Mouse (Mus musculus) bone marrow macrophage, adult 2 months (primary cell): ENCODE results near the gene Txndc9. TPM values are rescaled to one million over a fixed set of nuclear protein-coding genes. Genes with fewer than 3 reads are reported as not detected.
"Not testable (repeated sequence)": the region's sequence is repeated elsewhere in the genome, so short reads cannot be mapped to it uniquely, and the experiment has no call there.

Experiments used
- H3K27ac ChIP-seq: 2 replicates; pipeline ENCODE4 v1.5.1; 2012; ENCODE audit warnings: low read depth, low read length; ENCODE audit not compliant: insufficient read depth
- H3K4me1 ChIP-seq: 2 replicates; pipeline ENCODE4 v1.6.1; 2012; ENCODE audit warnings: low read length; ENCODE audit not compliant: control insufficient read depth, insufficient read depth
- H3K4me3 ChIP-seq: 2 replicates; pipeline ENCODE4 v1.5.1; 2012; ENCODE audit warnings: mild to moderate bottlenecking, low read length, moderate library complexity; ENCODE audit not compliant: insufficient read depth
- CTCF ChIP-seq: IDR thresholded peaks from 2 replicates; pipeline ENCODE4 v1.5.1; 2012; ENCODE audit warnings: low read depth, mild to moderate bottlenecking, low read length, moderate library complexity
- POLR2A ChIP-seq: IDR thresholded peaks from 2 replicates; pipeline ENCODE4 v1.6.1; 2012; ENCODE audit warnings: mild to moderate bottlenecking, low read depth, low read length, borderline replicate concordance
- polyA plus RNA-seq: library from polyadenylated mRNA; stranded (reverse); fragments of >200 nt; gene quantifications from 2 replicates; pipeline ENCODE4 v1.2.4, GENCODE M21; 2012; ENCODE audit not compliant: missing spikeins, insufficient read depth, insufficient read length

Txndc9 gene
- polyA plus RNA-seq, 1 experiment, result 81.8 TPM

- H3K4me1 ChIP-seq, result no peaks in the 10 kb centered on the region
- TF ChIP-seq POLR2A (no peak), CTCF (no peak)
- H3K27ac ChIP-seq, result no peak overlapping the region
- H3K4me3 ChIP-seq, result no peak overlapping the region
Measured at GRCm38 (mm10) chr1:37984326-37984725, 13.4 kb downstream of the Txndc9 start.

- Histone ChIP-seq H3K4me3 (no peak overlapping the region), H3K4me1 (no peaks in the 10 kb centered on the region), H3K27ac (no peak overlapping the region)
- TF ChIP-seq CTCF, result no peak
- TF ChIP-seq POLR2A, result no peak
Measured at GRCm38 (mm10) chr1:37977303-37977702, 20.4 kb downstream of the Txndc9 start.

- H3K4me3 ChIP-seq, H3K4me1 ChIP-seq, H3K27ac ChIP-seq: not testable (repeated sequence)
Measured at GRCm38 (mm10) chr1:37976666-37977065, 21.0 kb downstream of the Txndc9 start.

- Histone ChIP-seq H3K27ac (no peak overlapping the region), H3K4me1 (no peaks in the 10 kb centered on the region), H3K4me3 (no peak overlapping the region)
- TF ChIP-seq CTCF (no peak), POLR2A (no peak)
Measured at GRCm38 (mm10) chr1:37971520-37971919, 26.2 kb downstream of the Txndc9 start.

DNA sequence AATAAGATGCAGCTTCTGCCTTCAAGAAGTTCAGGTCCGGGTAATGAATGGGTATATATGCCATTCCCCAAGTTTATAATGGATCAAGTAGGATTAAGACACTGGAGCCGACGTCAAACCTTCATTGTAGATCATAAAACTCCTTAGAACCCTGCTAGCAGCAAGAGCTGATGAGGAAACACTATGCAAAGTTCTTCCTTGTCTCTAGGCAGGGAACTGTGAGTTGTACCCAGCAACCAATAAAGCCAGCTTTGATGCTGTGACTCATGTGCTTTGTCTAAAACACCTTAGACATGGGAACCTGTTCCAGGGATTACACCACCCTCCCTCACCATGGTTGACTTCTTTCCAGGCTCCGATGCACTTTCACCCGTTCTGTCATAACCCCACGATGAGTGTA, 28.9 kb downstream of the Txndc9 start:
- Histone ChIP-seq H3K27ac (no peak overlapping the region), H3K4me1 (no peaks in the 10 kb centered on the region), H3K4me3 (no peak overlapping the region)
- TF ChIP-seq POLR2A, result no peak
- no peak for TF ChIP-seq CTCF

DNA sequence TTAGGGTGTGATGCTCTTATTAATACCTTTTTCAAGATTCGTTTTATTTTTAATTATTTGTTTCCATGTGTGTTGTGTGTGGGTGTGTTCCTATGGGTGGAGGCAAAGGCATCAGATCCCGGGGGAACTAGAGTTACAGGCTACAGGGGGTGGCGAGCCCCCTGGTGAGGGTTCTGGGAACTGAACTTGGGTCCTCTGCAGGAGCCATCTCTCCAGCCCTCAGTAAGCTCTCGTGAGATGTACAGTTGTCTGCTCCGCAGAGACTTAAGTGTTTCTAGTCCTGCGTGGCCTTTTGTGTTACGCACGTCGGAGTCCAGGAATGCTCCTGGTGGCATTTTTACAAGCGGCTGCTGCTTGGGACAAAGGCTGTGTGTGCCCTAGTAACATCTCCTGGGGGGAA, 32.1 kb downstream of the Txndc9 start:
- Histone ChIP-seq H3K4me3 (no peak overlapping the region), H3K4me1 (no peaks in the 10 kb centered on the region), H3K27ac (no peak overlapping the region)
- no peak for TF ChIP-seq CTCF
- TF ChIP-seq POLR2A, result no peak

DNA sequence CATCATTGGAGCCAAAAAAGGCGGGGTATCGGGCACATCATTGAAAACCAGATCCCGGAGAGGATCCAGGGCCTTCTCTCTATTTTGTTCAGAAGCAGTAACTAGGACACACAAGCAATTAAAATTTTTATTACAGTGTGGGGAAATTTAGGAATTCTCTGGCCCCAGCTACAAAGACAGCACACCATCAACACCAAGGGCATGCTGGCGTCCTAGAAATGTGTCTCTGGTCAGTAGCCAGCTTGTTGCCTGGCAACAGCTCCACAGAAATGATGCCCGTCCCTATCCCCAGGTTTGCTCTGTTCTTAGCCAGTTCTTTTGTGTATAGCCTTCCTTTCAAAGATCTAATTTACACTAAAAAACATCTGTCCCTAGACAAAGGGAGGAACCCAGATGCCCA, 38.2 kb downstream of the Txndc9 start:
- H3K27ac ChIP-seq, result no peak overlapping the region
- 0 out of 2 replicates have a peak, but pooled peaks cover 3% of the 10 kb centered on the region for H3K4me1 ChIP-seq
- TF ChIP-seq POLR2A, result no peak
- TF ChIP-seq CTCF, result no peak
- H3K4me3 ChIP-seq, result no peak overlapping the region

GRCm38 (mm10) chr1:37958516-37958915, 39.2 kb downstream of the Txndc9 start:
- no peak overlapping the region for H3K27ac ChIP-seq
- TF ChIP-seq POLR2A, result no peak
- TF ChIP-seq CTCF, result no peak
- H3K4me3 ChIP-seq, result no peak overlapping the region
- H3K4me1 ChIP-seq, result 0 out of 2 replicates have a peak, but pooled peaks cover 3% of the 10 kb centered on the region

DNA sequence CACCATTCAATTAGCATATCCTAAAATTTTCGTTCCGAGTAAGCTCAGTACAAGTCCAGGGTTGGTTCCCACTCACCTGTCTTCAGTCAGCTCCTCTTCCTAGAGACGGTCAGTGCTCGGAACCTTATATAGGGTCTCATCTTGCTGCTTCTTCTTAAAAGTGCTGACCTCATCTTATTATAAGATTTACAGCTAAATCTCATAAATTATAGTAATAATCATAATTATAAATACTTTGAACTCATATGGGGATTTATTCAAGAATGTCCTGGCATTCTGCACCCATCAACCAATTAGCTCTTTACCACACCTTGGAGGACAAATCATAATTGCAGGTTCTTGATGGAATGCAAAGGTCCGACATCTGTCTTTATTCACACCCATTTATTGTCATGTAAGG, 40.0 kb downstream of the Txndc9 start, which contains the start of gene Lyg1:
Gene Lyg1 (minus strand): TSS at position 101 of the 400 bp plus-strand sequence.
- no peak within 1 kb of the TSS for H3K27ac ChIP-seq
- 0 out of 2 replicates have a peak, but pooled peaks cover 3% of the 10 kb centered on the region for H3K4me1 ChIP-seq
- TF ChIP-seq CTCF (no peak), POLR2A (no peak)
- no peak within 1 kb of the TSS for H3K4me3 ChIP-seq

DNA sequence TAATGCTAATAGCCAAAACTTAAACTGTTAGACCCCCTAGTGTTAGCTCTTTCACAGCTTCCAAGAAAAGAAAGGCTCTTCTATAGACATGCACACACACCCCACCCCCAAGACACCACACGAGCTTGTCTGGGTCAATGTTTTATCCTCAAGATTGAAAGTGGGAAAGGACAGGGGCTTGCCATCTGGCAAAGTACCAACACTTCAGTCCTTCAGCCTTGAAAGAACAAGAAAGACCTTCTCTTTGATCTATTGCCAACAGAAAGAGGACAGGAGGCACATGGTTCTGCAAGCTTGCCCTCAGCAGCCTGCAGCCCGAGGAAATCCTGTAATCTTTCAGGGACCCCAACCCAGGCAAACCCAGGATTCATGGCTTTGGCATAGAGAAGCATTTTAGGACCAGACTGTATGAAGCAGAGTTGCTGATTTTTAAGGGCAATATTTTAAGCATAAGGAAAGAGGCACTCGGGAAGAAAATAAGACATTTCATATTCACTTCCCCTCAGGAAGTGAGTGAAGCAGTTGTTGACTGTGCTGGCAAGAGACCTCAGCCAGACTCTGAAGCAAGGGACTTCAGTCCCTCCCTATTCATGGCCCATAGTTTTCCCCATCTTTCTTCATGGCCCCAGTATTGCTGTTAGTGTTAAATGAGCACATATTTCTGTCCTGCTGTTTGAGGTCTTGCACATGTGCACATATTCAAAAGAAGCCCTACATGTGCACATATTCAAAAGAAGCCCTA, 40.8 kb downstream of the Txndc9 start:
- H3K4me3 ChIP-seq, result no peak overlapping the region
- no peak for TF ChIP-seq POLR2A
- TF ChIP-seq CTCF, result no peak

GRCm38 (mm10) chr1:37955251-37955650, 42.4 kb downstream of the Txndc9 start:
- TF ChIP-seq POLR2A (no peak), CTCF (no peak)
- Histone ChIP-seq H3K4me1 (0 out of 2 replicates have a peak, but pooled peaks cover 3% of the 10 kb centered on the region), H3K4me3 (no peak overlapping the region), H3K27ac (no peak overlapping the region)

More for the DNA sequence above, 40.8 kb downstream of the Txndc9 start:
- Histone ChIP-seq H3K4me1 (0 out of 2 replicates have a peak, but pooled peaks cover 3% of the 10 kb centered on the region), H3K27ac (no peak overlapping the region)
